Mouse (Mus musculus) thymus, postnatal 36 days (tissue): ENCODE results near the gene Gzmc.
"Not testable (repeated sequence)": the region's sequence is repeated elsewhere in the genome, so short reads cannot be mapped to it uniquely, and the experiment has no call there.

Experiments used
- DNase-seq, 2 experiments: peaks; one replicate each; pipeline ENCODE4 v3.0.0; 2022; ENCODE audit warnings: mixed read lengths in 2 of 2

Gzmc gene

DNA sequence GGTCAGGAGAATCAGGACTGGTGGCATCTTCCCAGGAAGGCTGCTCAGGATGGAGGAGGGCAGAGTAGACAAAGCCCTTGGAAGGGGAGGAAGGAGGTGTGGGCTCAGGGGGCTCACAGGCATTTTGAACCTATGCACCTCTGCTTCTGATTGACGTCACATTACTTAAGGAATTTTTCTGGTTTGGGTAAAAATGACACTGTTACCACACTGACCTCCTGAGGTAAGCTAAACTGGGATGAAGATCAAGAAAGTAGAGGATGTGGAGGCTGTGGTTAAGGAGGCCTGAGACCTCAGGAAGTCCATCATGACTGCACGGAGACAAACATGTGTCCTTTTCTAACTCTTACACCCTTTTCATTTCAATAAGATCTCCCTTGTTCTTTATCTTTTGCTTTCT, at the start of gene Gzmc:
Gzmc (minus strand) TSS at position 101 of the 400 bp plus-strand sequence.
- no peak for DNase-seq

DNA sequence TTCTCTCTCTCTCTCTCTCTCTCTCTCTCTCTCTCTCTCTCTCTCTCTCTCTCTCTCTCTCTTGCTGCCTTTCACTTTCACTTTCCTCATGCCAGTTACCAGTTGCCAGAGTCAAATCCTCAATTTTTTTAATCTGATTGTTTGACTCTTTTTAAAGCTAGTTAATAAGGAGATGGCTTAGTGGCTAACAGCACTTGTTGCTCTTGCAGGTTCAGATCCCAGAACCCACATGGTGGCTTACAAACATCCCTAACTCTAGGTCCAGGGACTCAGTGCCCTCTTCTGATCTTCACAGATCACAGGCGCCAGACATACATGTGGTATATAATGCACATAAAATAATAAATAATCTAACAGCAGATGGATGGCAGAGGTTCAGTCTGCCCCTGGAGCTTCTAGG, 49.4 kb upstream of the Gzmc start:
- DNase-seq, result no peak

DNA sequence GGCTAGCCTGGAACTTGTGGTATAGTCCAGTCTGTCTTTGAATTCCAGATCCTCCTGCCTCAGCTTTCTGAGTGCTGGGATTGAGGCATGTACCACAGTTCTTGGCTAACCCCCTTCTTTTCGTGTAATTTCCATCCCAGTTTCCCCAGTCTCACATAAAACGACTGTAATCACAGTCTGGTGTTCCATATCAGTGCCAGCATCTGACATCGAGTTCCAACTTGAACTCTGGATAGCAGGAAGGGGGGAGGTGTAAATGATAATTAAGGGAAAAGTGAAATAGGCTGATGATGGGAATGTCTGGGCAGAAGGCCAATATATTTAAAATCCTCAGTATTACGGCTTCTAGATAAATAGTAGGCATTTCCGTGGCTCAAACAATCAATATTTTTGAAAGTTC, 46.6 kb upstream of the Gzmc start:
- DNase-seq, result no peak

DNA sequence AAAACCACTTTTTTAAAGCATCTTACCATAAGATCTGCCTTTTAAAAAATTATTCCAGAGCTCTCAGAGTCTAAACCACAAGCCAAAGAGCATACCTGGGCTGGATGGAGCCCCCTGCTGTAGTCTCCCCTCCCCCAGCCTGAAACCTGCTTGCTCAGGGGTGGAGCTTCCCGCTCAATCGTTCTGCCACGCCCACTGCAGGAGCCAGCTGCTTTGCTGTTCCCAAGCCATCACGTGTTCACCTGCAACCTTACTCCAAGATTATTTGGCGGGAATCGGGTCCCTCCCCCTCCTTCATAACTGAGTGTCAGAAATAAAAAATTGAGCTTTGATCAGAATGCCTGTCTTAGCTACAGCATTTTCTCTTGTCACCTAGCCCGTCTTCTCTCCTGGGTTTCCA, 44.2 kb upstream of the Gzmc start:
- not testable (repeated sequence) for DNase-seq

DNA sequence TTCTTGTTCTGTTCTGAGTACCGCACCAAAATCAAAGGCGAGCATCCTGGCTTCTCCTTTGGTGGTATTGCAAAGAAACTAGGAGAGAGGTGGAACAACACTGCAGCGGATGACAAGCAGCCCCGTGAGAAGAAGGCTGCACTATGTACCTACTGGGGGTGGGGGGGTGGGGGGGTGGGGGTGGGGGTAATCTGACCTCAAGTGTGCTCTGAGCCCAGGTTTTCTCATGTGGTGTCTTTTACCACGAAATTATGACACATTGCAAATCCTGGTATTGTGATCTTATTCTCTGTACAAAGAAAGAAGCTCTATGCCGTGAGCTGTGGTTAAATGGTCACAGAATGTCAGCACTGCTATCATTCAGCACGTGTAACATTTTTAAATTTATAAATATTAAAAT, 41.6 kb upstream of the Gzmc start:
- DNase-seq, result not testable (repeated sequence)

DNA sequence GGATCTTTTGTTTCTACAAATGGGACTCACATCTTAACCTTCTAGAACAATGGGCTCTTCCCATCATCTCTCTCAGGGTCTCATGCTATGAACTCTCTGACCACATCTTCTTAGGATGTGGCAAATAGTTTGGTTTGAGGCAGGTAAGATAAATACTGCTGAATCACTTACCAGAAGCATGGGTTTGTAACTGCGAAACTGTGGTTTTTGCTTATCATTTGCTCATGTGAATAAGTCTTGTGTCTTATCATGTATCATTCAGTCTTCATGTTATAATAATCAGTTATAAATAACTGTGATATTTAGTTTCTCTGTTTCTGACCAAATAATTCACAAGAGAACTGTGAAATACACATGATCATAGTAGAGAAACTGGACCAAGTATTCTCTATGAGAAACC, 31.7 kb upstream of the Gzmc start:
- DNase-seq, result no peak

DNA sequence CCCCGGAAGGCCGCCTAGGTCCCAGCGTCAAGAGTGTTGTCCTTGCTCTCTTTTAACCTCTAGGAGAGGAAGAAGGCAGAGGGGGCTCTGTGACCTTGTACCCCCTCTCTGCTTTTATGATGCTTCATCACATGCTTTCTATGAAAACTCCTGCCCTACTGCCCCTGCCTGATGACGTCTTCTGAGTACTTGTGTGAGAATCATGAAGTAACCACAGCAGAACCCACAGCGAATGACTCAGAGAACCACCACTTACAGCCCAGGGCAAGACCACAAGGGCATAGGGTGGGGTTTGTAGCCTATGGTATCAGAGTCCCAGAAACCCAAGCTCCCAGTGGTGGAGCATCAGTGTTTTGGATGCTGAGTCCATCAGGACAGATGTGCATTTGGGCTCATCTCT, 27.7 kb upstream of the Gzmc start, which contains the start of gene Gzmb:
Gzmb (minus strand) TSS at position 108 of the 400 bp plus-strand sequence.
- no peak for DNase-seq

DNA sequence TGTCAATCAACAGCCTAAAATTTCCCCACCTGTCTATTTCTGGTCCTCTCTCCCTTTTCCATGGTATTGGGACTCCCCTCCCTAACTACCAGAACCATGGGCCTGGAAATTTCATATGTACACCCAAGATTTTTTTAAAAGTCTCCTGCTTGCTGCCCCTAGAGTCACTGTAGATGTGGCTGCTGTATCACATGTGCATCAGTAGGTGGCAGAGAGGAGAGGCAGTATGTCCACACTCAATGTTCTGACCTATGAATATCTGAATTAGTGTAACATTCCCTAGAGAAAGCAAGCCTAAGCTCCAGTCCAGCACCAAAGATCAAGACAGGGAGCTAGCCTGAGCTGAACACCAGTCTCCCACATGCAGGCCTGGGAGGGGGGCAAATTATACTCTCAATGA, 6.0 kb upstream of the Gzmc start:
- DNase-seq, result no peak

DNA sequence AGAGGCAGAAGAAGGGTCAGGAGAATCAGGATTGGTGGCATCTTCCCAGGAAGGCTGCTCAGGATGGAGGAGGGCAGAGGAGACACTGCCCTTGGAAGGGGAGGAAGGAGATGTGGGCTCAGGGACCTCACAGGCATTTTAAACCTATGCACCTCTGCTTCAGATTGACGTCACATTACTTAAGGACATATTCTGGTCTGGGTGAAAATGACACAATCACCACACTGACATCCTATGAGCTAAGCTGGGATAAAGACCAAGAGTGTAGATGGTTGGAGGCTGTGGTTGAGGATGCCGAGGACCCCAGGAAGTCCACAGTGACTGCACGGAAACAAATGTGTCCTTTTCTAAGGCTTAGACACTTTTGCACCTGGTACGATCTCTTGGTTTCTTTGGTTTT, 23.1 kb downstream of the Gzmc start, which contains the start of gene Gzmf:
Gzmf (minus strand) TSS at position 101 of the 400 bp plus-strand sequence.
- no peak for DNase-seq

DNA sequence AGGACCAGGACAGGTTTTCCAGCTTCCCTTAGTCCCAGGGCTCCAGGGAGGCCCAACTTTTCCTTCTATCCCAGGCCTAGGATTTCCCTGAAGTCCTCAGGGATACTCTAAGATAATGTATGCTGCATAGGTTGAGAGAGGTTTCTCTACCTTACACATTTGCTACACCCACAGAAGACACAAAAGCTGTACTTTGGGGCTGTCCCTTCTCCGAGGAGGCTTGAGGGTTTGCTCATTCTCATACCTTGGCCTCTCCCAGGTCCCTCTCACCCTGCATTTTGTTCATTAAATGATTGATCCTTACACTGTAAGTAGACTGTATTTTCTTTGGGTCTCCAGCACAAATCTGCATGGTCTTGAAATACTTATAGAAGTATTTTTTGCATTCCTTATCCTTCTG, 28.8 kb downstream of the Gzmc start:
- no peak for DNase-seq

DNA sequence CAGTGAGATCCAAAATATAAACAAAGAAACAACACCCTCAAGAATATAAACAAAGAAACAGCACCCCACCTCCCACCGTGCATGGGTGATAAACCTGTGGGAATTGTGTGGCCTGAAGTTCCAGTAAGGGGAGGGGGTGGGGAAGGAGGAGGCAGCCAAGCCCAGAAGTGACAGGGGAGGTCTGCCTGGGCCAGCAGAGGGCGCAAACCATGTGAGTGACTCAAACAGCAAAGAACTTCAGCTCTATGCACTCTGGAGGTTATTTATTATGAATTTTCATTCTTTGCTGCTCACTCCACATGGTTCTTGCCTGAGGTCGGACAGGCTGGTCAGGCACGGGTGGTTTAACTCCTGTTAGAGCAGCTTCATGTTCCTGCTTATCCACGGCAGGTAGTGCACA, 29.4 kb downstream of the Gzmc start:
- peak; percentile 39 to 55 for DNase-seq

DNA sequence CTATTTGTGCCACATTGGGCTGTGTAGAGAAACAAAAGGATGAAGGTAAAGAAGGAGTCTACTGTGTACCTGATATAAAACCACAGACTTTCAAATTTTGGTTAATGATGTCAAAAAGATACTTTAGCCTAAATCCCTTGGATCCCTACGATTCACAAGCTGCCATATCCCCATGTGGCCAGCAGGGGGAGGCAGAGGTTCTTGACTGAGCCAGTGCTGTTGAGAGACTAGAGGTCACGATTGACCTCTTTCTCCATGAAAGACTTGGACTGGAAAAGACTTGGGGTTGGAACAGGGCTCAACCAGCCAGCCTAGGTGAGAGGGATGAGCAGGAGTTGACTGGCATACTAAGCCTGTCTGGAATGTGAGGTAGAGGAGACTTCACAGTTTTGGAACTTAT, 30.5 kb downstream of the Gzmc start:
- DNase-seq, result peak; percentile 56 to 65

DNA sequence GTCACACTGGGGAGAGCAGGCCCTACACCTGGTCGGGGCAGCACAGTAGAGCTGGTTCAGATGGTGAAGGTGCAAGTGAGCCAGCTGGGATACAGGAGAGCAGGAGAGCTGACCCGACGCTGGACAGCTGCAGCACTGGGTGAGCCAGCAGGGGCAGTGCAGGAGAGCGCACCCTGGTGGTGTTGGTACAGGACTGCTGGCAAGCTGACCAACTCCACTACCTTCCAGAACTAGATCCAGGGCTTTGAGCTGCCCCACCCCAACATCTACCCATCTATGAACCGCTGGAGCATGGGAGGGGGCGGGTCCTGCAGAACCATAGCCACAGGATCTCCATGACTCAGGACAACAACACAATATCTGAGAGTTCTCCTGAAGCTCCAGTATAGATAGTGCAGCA, 47.5 kb downstream of the Gzmc start:
- no peak for DNase-seq

DNA sequence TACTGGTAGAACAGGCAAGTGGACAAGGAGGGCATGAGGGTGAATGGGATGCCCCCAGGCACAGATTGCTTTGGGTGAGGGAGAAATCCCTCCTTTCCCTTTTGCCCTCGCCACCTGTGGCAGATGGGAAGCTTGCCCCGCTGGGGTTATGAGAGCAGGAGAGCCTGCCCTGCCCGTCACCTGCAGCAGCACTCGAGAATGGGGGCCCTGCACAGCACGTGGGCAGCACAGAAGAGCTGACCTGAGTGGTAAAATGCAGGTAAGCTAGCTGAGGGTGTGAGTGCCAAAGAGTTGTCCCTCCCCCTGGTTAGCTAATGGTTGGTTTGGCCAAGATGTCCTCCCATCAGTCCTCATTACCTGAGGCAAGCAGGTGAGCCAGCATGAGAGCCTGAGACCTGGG, 47.9 kb downstream of the Gzmc start:
- no peak for DNase-seq
